Mouse (Mus musculus) megakaryocyte, embryonic 14.5 days (primary cell): ENCODE data around the gene Efna1. TPM values are rescaled to one million over a fixed set of nuclear protein-coding genes. Genes with fewer than 3 reads are reported as not detected.

Experiments used
- H3K27me3 ChIP-seq: replicated peaks from 2 replicates; pipeline ENCODE3; 2012; ENCODE audit warnings: inconsistent platforms
- H3K36me3 ChIP-seq: replicated peaks from 2 replicates; pipeline ENCODE3; 2012; ENCODE audit warnings: low read length, inconsistent platforms, mixed read lengths
- H3K4me1 ChIP-seq: 2 replicates; pipeline ENCODE4 v1.6.1; 2012; ENCODE audit warnings: inconsistent platforms
- H3K4me3 ChIP-seq: replicated peaks from 2 replicates; pipeline ENCODE3; 2012; ENCODE audit warnings: moderate library complexity, mild to moderate bottlenecking, inconsistent platforms
- H3K9me3 ChIP-seq: 2 replicates; pipeline ENCODE4 v1.6.1; 2012; ENCODE audit warnings: inconsistent platforms
- FLI1 ChIP-seq: IDR thresholded peaks from 2 replicates; pipeline ENCODE4 v1.6.1; 2012; ENCODE audit warnings: low read length, inconsistent platforms, mixed read lengths
- GATA1 ChIP-seq: IDR thresholded peaks from 3 replicates; pipeline ENCODE4 v1.6.1; 2012; ENCODE audit warnings: mixed read lengths, low read length, inconsistent platforms, borderline replicate concordance
- polyA plus RNA-seq: library from polyadenylated mRNA; stranded (reverse); fragments of >175 nt; gene quantifications from 2 replicates; pipeline ENCODE4 v1.2.3, GENCODE M21; 2012; ENCODE audit warnings: low replicate concordance; ENCODE audit not compliant: insufficient read depth

Efna1 gene
- polyA plus RNA-seq, 1 experiment, result 0.16 TPM

DNA sequence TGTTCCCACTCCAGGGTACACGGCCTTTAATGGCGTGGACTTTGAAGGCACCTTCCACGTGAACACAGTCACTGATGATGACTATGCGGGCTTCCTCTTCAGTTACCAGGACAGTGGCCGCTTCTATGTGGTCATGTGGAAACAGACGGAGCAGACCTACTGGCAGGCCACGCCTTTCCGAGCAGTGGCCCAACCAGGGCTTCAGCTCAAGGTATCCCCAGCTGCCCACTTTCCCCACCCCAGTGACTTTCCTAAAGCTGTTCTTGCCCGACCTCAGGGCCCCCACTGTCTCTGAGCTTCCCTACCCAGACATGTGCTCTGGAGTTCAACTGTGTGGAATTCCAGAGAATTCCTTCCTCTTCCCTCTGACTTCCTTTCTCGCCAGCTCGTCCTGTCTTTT, 56.1 kb downstream of the Efna1 start:
- Histone ChIP-seq H3K4me3 (no peak overlapping the region), H3K9me3 (no peaks in the 10 kb centered on the region), H3K27me3 (peaks cover 69% of the 10 kb centered on the region), H3K4me1 (peaks cover 51% of the 10 kb centered on the region), H3K36me3 (no peaks in the 10 kb centered on the region)
- TF ChIP-seq FLI1 (no peak), GATA1 (no peak)

Other genes with a start within 250 kb of the Efna1 start
- 10.9 and 15.1 TPM in 2 replicates for gene Rusc1, start 187.8 kb downstream of the Efna1 start, polyA plus RNA-seq
- gene Gm43738, start 180.0 kb downstream of the Efna1 start, polyA plus RNA-seq, result 14.8 and 27.6 TPM in 2 replicates
- gene Fdps, start 179.2 kb downstream of the Efna1 start, polyA plus RNA-seq, result 48.9 and 51.3 TPM in 2 replicates
- gene Pklr, start 145.0 kb downstream of the Efna1 start, polyA plus RNA-seq, result 0.26 TPM in 1 of 2 replicates, not detected in the other
- 0.36 and 0.68 TPM in 2 replicates for gene Hcn3, start 120.9 kb downstream of the Efna1 start, polyA plus RNA-seq
- gene Clk2, start 116.3 kb downstream of the Efna1 start, polyA plus RNA-seq, result 12.9 and 13.3 TPM in 2 replicates
- gene Scamp3, start 103.7 kb downstream of the Efna1 start, polyA plus RNA-seq, result 180 and 256 TPM in 2 replicates
- 23.3 and 39.8 TPM in 2 replicates for gene Fam189b, start 98.0 kb downstream of the Efna1 start, polyA plus RNA-seq
- 8.5 and 10.8 TPM in 2 replicates for gene Gba, start 78.2 kb downstream of the Efna1 start, polyA plus RNA-seq
- 0.07 TPM in 1 of 2 replicates, not detected in the other for gene Thbs3, start 66.0 kb downstream of the Efna1 start, polyA plus RNA-seq
- 299 and 549 TPM in 2 replicates for gene Mtx1, start 54.1 kb downstream of the Efna1 start, polyA plus RNA-seq
- gene Muc1, start 52.1 kb downstream of the Efna1 start, polyA plus RNA-seq, result 0.29 and 1.2 TPM in 2 replicates
- gene Krtcap2, start 35.2 kb downstream of the Efna1 start, polyA plus RNA-seq, result 81.0 and 225 TPM in 2 replicates
- 1.8 and 2.1 TPM in 2 replicates for gene Trim46, start 34.8 kb downstream of the Efna1 start, polyA plus RNA-seq
- 435 and 701 TPM in 2 replicates for gene Dpm3, start 21.8 kb downstream of the Efna1 start, polyA plus RNA-seq
- gene Slc50a1, start 10.6 kb downstream of the Efna1 start, polyA plus RNA-seq, result 7.0 and 25.0 TPM in 2 replicates
- gene Efna3, start 41.8 kb upstream of the Efna1 start, polyA plus RNA-seq, result not detected in 2 replicates
- 0.29 TPM in 1 of 2 replicates, not detected in the other for gene Efna4, start 56.9 kb upstream of the Efna1 start, polyA plus RNA-seq
- gene Adam15, start 68.9 kb upstream of the Efna1 start, polyA plus RNA-seq, result 36.8 and 135 TPM in 2 replicates
- not detected in 2 replicates for gene Dcst2, start 80.8 kb upstream of the Efna1 start, polyA plus RNA-seq
- not detected in 2 replicates for gene Dcst1, start 84.1 kb upstream of the Efna1 start, polyA plus RNA-seq
- 76.2 and 120 TPM in 2 replicates for gene Zbtb7b, start 113.6 kb upstream of the Efna1 start, polyA plus RNA-seq
- 0.31 and 0.95 TPM in 2 replicates for gene Lenep, start 121.7 kb upstream of the Efna1 start, polyA plus RNA-seq
- 23.1 and 23.4 TPM in 2 replicates for gene Flad1, start 130.7 kb upstream of the Efna1 start, polyA plus RNA-seq
- 16.4 and 53.9 TPM in 2 replicates for gene Cks1b, start 137.2 kb upstream of the Efna1 start, polyA plus RNA-seq
- 22.7 and 67.6 TPM in 2 replicates for gene Shc1, start 137.3 kb upstream of the Efna1 start, polyA plus RNA-seq
- gene Pygo2, start 149.1 kb upstream of the Efna1 start, polyA plus RNA-seq, result 35.3 and 137 TPM in 2 replicates
- 23.0 and 29.3 TPM in 2 replicates for gene Pbxip1, start 155.6 kb upstream of the Efna1 start, polyA plus RNA-seq
- 10.7 and 35.6 TPM in 2 replicates for gene Pmvk, start 173.4 kb upstream of the Efna1 start, polyA plus RNA-seq
- not detected in 2 replicates for gene Kcnn3, start 239.0 kb upstream of the Efna1 start, polyA plus RNA-seq